Mouse (Mus musculus) c-Kit-positive CD71-positive TER-119-positive erythroid progenitor cells, embryonic 14.5 days (primary cell): ENCODE results near the gene Atp6v1g2.

Experiments
- DNase-seq: peaks from one replicate; pipeline ENCODE4 v3.0.0-alpha.2; 2013; ENCODE audit warnings: low spot score

The Atp6v1g2 gene

GRCm38 (mm10) chr17:35233114-35233980 lies at the start of gene Atp6v1g2:
Atp6v1g2 (plus strand) TSS chr17:35233660.
- no peak for DNase-seq

GRCm38 (mm10) chr17:35185639-35186611 lies 47.5 kb upstream of the Atp6v1g2 start:
- peak; percentile 66 for DNase-seq

GRCm38 (mm10) chr17:35186681-35187080 lies 46.8 kb upstream of the Atp6v1g2 start:
- no peak for DNase-seq

- no peak for DNase-seq
Observed at GRCm38 (mm10) chr17:35187345-35187744, 46.1 kb upstream of the Atp6v1g2 start.

GRCm38 (mm10) chr17:35187959-35188610 lies 45.4 kb upstream of the Atp6v1g2 start, which contains the start of gene Lst1:
Lst1 (minus strand) TSS chr17:35188439.
- no peak for DNase-seq

GRCm38 (mm10) chr17:35189186-35189585 lies 44.3 kb upstream of the Atp6v1g2 start:
- no peak for DNase-seq

GRCm38 (mm10) chr17:35190096-35190495 lies 43.4 kb upstream of the Atp6v1g2 start:
- no peak for DNase-seq

- DNase-seq = no peak
Observed at GRCm38 (mm10) chr17:35191723-35192122, 41.7 kb upstream of the Atp6v1g2 start.

- no peak for DNase-seq
Observed at GRCm38 (mm10) chr17:35192924-35193323, 40.5 kb upstream of the Atp6v1g2 start.

- no peak for DNase-seq
Observed at GRCm38 (mm10) chr17:35193881-35194843, 39.3 kb upstream of the Atp6v1g2 start, which contains the start of gene Ltb. Ltb (plus strand) TSS chr17:35194439.

- no peak for DNase-seq
Observed at GRCm38 (mm10) chr17:35194844-35195630, 38.4 kb upstream of the Atp6v1g2 start.

GRCm38 (mm10) chr17:35195631-35196320 lies 37.7 kb upstream of the Atp6v1g2 start:
- peak; percentile 57 for DNase-seq

- DNase-seq = no peak
Observed at GRCm38 (mm10) chr17:35196321-35196641, 37.2 kb upstream of the Atp6v1g2 start.

- DNase-seq = no peak
Observed at GRCm38 (mm10) chr17:35197126-35197525, 36.3 kb upstream of the Atp6v1g2 start.

GRCm38 (mm10) chr17:35198029-35198428 lies 35.4 kb upstream of the Atp6v1g2 start:
- no peak for DNase-seq

GRCm38 (mm10) chr17:35198946-35199345 lies 34.5 kb upstream of the Atp6v1g2 start:
- no peak for DNase-seq

- no peak for DNase-seq
Observed at GRCm38 (mm10) chr17:35200398-35200797, 33.1 kb upstream of the Atp6v1g2 start.

GRCm38 (mm10) chr17:35201128-35201527 lies 32.3 kb upstream of the Atp6v1g2 start:
- no peak for DNase-seq

- DNase-seq = no peak
Observed at GRCm38 (mm10) chr17:35201787-35202186, 31.7 kb upstream of the Atp6v1g2 start, which contains the start of gene Tnf. Tnf (minus strand) TSS chr17:35202007.
